Mouse (Mus musculus) hematopoietic stem cell, adult 5-6 weeks (primary cell): Measurements from ENCODE around the gene Snu13. TPM values are rescaled to one million over a fixed set of nuclear protein-coding genes. Genes with fewer than 3 reads are reported as not detected.

ENCODE experiments used
- ATAC-seq, 2 experiments: fragments of 125-278 bp in 1 of 2; replicated peaks in 1 of 2; 2 replicates each; pipeline ENCODE4 v1.8.0; 2016 to 2017; ENCODE audit warnings: inconsistent platforms in 2 of 2, mild to moderate bottlenecking in 2 of 2, moderate number of reproducible peaks in 2 of 2, low read depth in 1 of 2, moderate TSS enrichment in 1 of 2; ENCODE audit not compliant: low FRiP score in 2 of 2, poor library complexity in 2 of 2, severe bottlenecking in 2 of 2, insufficient read depth in 1 of 2, low TSS enrichment in 1 of 2
- total RNA-seq: library from RNA; stranded (forward); fragments of 172-1452, 232-1000 nt; gene quantifications from 2 replicates; pipeline ENCODE4 v1.2.3, GENCODE M21; 2017

The Snu13 gene
- total RNA-seq, 1 experiment from 2014 or later: 205 TPM

DNA sequence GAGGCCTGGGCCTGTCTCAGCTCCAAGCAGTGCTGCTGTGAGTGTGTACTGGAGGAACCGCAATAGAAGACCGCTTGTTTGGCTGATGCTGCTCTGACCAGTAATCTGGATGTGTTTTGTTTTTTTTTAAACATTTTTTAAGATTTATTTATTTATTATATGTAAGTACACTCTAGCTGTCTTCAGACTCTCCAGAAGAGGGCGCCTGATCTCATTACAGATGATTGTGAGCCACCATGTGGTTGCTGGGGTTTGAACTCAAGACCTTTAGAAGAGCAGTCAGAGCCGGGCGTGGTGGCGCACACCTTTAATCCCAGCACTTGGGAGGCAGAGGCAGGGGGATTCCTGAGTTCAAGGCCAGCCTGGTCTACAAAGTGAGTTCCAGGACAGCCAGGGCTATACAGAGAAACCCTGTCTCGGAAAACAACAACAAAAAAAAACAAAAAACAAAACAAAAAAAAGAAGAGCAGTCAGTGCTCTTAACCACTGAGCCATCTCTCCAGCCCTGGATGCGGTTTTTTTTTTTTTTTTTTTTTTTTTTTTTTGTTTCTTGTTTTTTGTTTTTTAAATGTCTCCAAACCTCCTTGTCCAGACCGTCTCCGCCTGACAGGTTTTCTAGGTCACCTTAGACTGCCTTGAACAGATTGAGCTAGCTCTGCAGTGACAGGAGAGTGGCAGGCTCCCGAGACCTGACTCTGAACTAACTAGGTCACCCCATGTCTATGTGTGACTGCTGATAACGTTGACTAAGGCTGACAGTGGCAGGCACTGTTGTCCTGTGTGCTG lies 11.3 kb downstream of the Snu13 start:
- ATAC-seq: no peak

DNA sequence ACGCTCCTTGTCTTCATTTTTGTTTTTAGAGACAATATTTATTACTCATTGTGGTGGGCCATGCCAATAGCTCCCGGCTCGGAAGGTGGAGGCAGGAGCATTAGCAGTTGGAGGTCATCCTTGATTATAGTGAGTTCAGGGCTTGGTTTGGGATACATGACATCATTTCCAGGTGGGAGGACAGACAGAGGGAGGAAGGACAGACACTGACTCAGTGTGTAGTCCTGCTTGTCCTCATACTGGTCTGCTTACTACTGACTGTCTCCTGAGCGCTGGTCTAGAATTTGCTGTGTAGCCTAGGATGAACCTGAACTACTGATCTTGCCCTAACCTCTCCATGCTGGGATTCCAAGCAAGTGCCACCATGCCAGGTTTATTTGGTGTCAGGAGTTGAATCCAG lies 13.6 kb downstream of the Snu13 start, which contains the start of gene Desi1:
Gene Desi1, minus strand, starts transcription at position 101 of the 400 bp plus-strand sequence.
- no peak for ATAC-seq

DNA sequence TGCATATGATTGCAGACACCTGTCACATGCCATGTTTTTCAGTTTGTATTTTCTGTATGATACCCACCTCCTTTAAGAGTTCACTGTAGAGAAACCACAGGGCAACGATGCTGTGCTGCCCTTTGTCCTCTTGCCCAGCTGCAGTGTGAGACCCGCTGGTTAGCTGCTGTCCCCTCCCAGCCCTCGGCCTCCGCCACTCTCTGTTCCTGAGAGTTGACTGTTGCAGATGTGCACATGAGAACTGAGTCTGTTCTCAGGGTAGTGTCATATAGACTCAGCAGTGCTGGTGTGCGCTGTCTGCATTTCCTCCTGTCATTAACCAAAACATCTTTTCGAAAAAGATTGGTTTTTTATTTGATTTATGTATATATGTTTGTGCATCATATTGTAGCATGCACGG lies 15.0 kb downstream of the Snu13 start:
- ATAC-seq: no peak

DNA sequence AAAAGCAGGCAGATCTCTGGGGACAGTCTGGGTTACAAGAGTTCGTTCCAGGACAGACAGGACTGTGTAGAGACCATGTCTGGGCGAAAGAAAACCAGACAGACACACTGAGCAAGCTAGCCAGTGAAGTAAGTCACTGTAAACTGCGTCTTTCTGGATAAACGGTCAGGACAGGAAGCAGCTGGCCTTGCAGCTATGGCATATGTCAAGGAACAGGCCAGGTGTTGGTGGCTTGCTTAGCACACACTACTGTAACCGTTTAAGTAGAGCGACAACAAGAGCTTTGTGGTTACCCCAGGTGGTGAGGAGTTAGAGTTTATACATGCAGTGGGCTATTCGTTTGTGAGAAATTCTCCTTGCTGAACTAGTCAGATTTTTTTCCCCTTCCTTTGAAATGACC lies 19.7 kb downstream of the Snu13 start:
- ATAC-seq: peak; percentile 49 to 78; a peak in 3 of 4 replicates

DNA sequence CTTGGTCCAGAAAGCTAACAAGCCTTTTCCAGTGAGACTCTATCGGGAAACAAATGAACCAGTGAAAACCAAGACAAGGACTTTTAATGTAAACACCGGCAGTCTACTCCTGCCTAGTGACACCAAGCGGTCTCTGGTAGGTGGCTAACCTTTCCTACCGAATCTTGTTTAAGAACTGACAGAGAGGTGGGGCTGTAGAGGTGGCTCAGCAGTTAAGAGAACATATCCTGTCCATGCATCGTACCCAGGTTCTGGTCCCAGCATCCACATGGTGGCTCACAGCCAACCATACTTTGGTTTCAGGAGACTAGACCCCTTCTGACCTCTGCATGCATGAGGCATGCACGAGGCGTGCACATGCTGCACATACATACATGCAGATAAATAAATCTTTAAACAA lies 20.1 kb downstream of the Snu13 start:
- no peak for ATAC-seq

DNA sequence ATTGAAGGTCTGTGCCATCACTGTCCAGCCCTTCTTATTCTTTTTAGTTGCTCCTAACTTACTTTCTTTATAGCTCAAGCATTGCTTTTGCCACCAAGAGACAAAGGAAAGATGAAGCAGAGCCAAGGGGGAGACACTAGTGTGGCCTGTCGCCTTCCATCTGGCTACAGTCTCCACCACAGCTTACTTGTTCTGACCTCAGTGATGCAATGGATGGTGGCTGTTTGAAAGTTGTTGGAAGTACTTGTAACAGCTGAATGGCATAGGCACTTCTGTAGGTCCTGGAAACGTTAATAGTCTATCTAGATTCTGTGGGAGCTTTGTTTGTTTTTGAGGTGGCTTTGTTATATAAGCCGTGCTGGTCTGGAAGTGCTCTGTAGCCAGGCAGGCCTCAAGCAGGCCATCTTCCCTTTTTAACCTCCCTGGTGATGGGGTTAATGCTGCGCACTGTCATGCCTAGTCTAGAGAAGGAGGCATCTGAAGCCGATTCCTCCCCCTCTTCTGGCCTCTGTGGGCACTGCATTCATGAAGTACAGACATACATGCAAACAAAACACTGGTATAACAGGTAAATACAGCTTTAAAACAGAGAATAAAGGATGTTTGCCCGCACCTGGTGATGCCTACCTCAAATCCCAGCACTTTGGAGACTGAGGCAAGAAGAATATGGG lies 23.3 kb downstream of the Snu13 start:
- ATAC-seq: no peak

DNA sequence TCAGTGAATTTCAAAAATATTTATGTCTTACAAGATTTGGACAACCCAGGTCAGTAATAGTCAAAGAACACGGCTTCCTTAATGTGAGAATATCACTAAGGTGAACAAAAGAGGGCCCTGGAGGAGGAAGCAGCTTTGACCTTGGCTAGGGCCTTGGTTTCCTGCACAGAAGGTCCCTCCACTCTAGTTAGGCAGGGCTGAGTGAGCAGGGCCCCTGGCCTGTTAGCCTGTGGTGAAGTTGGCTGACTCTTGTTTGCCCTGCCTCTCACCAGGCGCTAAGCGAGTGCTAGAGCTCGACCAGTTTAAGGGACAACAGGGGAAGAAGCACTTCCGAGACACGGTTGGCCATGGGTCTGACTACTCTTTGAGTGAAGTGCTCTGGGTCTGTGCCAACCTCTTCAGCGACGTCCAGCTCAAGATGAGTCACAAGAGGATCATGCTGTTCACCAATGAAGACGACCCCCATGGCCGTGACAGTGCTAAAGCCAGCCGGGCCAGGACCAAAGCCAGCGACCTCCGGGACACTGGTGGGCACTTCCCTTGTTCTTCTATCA lies 24.8 kb downstream of the Snu13 start:
- ATAC-seq: peak; percentile 52 to 85

DNA sequence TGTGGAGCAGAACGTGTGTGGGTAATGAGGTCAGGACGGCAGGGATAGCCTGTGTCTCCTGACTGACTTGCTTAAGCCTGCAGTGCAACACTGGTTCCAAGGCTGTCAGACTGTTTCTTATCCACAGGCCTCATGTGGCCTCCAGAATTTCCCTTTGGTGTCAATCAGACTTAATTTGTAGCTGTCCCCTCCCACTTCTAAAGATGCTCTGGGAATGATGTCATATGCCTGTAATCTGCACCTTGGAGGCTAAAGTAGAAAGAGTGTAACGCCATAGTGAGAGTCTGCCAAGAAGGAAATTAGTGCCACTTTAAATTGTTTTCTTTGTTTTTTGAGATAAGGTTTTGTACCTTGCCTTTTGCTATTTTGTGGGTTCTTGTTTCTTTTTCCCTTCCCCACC lies 28.1 kb downstream of the Snu13 start:
- ATAC-seq: no peak

DNA sequence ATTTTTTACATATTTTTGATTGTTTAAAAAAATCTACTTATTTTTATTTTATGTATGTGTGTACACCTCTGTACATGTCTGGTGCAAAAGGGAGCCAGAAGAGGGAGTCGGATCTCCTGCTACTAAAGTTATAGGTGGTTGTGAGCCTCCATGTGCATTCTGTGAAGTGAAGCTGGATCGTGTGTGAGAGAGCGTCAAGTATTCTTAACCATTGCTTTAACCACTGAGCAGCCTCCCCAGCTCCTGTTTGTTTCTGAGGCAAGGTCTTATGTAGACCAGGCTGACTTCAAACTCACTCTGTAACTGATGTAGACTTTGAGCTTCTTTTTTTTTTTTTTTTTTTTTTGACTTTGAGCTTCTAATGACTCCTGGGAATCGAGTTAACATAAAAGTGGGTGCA lies 29.9 kb downstream of the Snu13 start:
- ATAC-seq: no peak

DNA sequence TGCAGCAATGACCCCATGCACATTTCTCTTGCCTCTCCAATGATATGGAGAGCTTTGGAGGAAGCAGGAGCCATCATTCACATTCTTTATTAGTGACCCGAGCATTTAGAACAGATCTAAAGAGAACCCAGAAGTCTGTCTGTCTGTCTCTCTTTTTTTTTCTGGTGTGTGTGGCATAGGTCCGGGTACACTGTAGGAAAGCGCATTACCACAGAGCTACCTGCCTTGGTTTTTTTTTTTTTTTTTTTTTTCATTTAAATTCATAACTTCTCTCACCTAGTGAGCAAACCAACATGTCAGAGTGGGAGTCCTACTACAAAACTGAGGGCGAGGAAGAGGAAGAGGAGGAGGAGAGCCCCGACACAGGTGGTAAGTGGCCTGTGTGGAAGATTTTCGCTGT lies 30.6 kb downstream of the Snu13 start:
- no peak for ATAC-seq

DNA sequence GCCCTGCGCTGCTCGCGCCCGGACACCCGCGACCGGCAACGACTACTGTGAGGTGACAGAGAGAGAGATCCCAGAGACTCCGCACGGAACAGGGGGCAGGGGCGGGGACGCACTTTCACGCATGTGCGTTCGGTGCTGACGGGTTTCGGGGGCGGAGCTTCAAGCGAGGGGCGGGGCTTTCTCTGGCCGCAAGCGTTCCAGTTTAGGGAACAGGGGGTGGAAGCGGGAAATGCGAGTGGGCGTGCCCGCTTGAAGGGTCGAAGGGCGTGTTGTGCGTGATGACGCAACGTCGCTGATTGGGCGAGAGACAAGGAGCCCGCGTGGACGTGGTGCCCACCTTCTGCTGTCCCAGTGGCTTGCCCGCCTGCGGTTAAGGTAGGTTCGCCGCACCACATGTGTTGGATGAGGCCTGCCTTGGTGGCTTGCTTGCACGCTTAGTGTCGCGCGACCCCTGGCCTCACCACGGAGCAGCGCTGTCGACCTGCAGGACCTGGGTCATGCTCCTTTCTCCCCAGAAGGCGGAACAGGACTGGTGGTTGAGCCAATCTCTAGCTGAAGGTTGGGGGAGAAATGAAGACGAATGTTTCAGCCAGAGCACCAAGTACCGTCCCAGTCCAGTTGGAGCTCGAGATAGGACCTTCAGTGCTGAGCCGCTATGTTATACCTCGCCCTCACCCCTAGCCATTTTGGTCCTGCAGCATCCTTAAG lies 31.1 kb downstream of the Snu13 start:
- peak; percentile 91 to 95 for ATAC-seq

DNA sequence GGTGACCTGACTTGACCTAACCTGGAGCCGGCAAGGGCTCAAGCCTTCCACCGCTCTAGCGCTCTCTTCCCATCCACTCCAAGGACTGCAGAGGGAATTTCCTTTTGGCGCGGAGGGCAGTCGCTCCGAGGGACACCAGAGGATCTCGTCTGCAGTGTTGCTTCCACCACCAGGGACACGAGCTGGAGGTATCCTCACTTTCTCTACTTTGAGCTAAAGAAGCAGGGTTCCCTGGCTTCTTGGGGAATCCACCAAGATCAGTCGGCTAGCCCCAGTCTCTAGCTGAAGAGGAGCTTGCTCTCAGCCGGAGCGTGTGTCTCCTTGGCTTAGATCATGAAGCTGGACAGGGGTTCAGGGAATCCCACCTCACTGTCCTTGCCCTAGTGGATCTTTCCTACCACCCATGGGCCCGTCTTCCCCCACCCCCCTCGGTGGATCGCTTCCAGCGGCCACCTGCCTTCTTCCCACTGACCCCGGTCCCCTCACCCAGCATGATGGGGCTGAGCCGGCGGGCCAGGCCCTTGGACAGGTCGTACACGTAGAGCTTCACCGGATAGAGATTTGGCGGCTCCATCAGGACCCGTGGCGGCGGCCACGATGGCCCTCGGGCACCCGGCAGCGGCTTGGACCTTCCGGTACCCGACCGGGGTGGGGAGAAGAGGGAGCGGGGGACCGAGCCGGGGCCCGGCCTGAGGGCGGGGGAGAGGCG lies 31.9 kb downstream of the Snu13 start:
- no peak for ATAC-seq

DNA sequence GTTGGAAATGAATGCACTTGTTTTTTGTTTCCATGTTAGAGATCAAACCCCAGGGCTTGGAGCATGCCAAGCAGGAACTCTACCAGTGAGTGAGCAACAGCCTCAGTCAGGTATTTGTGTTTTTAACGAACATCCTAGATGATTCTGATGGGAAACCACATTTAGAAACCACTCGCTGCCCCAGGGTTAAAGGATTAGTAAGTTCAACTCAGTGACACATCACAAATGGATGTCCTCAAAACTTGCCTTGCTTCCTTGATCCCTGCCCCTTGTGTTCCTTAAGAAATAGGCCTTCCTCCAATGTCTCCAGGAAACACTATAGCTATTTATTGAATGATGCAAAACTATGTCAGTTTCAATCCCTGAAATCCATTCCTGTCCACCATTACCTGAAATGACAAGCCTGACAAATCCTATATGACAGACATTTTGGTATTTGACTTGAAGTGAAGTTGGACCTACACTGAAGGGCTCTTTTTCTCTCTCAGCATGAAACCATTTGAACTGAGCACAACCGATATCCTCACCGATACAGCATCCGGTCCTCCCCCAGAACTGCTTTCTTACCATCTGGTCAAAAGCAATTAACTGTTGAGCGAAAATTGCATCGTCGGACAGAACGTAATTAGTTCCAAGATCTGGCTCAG lies 32.5 kb downstream of the Snu13 start:
- ATAC-seq: no peak

DNA sequence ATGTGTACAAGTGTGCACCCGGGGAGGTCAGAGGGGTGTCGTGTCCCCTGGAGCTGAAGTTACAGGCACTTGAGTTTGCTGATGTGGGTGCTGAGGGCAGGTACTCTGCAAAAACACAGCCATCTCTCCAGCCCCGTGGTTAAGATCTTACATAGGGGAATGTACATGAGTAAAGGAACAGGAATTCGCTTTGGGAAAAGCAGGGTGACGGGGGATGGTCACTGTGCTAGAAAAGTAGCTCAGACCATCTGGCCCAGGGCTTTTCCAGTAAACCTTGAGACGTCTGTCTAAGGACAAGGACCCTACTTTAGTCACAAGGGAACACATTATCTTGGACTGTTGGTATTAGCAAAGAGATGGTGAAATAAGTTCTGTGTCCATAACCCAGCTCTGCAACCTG lies 35.5 kb downstream of the Snu13 start:
- no peak for ATAC-seq

DNA sequence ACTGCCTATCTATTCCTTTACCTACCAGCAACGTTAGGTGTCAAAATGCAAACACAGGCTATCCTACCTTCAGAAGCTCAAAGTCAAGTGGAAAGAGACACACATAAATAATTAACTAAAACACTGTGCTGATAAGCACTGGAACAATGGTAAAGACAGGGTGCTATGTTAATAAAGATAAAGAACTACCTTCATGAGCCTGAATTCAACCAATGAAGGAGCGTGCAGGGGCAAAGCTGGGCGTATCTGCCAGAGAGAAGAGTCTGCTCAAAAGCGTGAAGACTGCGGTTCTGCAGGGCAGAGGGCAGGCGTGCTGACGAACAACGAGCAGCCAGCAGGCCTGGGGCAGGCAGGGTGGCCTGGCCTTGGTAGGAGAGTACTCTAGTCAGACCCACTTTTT lies 43.1 kb downstream of the Snu13 start:
- no peak for ATAC-seq

DNA sequence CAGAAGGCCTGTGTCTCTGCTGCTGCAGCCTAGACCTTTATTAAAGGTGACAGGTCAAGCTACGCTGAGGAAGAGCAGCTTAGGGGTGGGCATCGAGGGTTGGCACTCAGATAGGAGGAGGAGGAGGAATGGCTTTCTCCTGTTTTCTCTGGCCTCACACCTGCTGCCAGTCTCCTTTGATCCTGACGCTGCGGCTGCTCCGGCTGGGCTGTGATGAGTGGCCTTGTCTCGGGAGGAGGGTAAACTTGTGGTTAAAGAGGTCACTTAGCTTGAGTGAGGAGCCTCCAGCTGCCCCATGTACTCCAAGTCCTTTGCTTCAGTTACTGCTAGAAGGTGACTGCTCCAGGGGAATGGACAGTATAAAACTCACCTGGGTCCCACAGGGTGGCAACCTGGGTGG lies 53.4 kb downstream of the Snu13 start:
- no peak for ATAC-seq

DNA sequence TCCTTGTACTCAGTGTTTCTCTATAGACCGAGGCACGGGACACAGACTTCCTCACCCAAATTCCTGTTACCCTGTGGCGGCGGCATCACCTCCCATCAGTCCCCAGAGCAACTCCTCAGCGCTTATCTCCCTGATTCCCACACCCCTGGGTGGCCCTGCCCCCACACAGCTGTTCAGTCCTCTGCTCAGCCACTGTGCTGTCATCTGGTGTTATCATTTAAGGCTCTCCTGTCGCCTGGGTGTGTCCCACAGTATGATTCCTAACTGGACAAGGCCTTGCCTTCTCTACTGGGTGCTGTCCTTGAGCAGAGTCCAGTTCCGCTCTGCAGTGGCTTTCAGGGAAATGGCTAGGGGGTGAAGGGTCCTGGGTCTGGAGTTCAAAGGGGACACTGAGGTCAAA lies 56.8 kb downstream of the Snu13 start:
- ATAC-seq: no peak
